Mouse (Mus musculus) forebrain, embryonic 13.5 days (tissue): Measurements from ENCODE around the gene Apobec3. TPM values are rescaled to one million over a fixed set of nuclear protein-coding genes. Genes with fewer than 3 reads are reported as not detected.
"Not testable (repeated sequence)": the region's sequence is repeated elsewhere in the genome, so short reads cannot be mapped to it uniquely, and the experiment has no call there.

Source experiments
- ATAC-seq: fragments of 200-750 bp; cut with Nextera tagmentation; 2 replicates; pipeline ENCODE4 v1.8.0; 2017
- H3K27ac ChIP-seq: fragments of 300-500 bp; sonication (generic); 2 replicates; pipeline ENCODE4 v1.5.1; 2015; ENCODE audit warnings: inconsistent platforms, mild to moderate bottlenecking, moderate library complexity
- H3K27me3 ChIP-seq: fragments of 300-500 bp; sonication (generic); 2 replicates; pipeline ENCODE4 v1.6.1; 2015; ENCODE audit warnings: mild to moderate bottlenecking, inconsistent platforms
- H3K36me3 ChIP-seq: fragments of 300-500 bp; sonication (generic); 2 replicates; pipeline ENCODE4 v1.6.1; 2015; ENCODE audit warnings: mild to moderate bottlenecking, inconsistent platforms; ENCODE audit not compliant: poor library complexity, severe bottlenecking
- H3K4me1 ChIP-seq: fragments of 300-500 bp; sonication (generic); 2 replicates; pipeline ENCODE4 v1.6.1; 2015; ENCODE audit warnings: inconsistent platforms
- H3K4me2 ChIP-seq: fragments of 300-500 bp; sonication (generic); 2 replicates; pipeline ENCODE4 v1.6.1; 2015; ENCODE audit warnings: inconsistent platforms, mild to moderate bottlenecking, moderate library complexity
- H3K4me3 ChIP-seq: fragments of 300-500 bp; sonication (generic); 2 replicates; pipeline ENCODE4 v1.5.1; 2015; ENCODE audit warnings: mild to moderate bottlenecking, inconsistent platforms
- H3K9ac ChIP-seq: fragments of 300-500 bp; sonication (generic); 2 replicates; pipeline ENCODE4 v1.6.1; 2015; ENCODE audit warnings: mild to moderate bottlenecking, inconsistent platforms
- H3K9me3 ChIP-seq: fragments of 300-500 bp; sonication (generic); replicated peaks from 2 replicates; pipeline ENCODE4 v1.6.1; 2016; ENCODE audit warnings: inconsistent platforms
- WGBS: fragments of 180-500 bp; shearing (Covaris S2); methylation state at CpG from one replicate; pipeline ENCODE4 v1.1.7; 2015; 5-methylcytosine and 5-hydroxymethylcytosine counted together
- polyA plus RNA-seq: library from polyadenylated mRNA; unstranded; fragments of >200 nt; fragmentation: Nextera tagmentation; extraction: Ambion mirVana; gene quantifications from 2 replicates; pipeline ENCODE4 v1.2.1, GENCODE M21; 2015

Gene Apobec3
- polyA plus RNA-seq, 1 experiment from 2014 or later: 6.6 TPM

DNA sequence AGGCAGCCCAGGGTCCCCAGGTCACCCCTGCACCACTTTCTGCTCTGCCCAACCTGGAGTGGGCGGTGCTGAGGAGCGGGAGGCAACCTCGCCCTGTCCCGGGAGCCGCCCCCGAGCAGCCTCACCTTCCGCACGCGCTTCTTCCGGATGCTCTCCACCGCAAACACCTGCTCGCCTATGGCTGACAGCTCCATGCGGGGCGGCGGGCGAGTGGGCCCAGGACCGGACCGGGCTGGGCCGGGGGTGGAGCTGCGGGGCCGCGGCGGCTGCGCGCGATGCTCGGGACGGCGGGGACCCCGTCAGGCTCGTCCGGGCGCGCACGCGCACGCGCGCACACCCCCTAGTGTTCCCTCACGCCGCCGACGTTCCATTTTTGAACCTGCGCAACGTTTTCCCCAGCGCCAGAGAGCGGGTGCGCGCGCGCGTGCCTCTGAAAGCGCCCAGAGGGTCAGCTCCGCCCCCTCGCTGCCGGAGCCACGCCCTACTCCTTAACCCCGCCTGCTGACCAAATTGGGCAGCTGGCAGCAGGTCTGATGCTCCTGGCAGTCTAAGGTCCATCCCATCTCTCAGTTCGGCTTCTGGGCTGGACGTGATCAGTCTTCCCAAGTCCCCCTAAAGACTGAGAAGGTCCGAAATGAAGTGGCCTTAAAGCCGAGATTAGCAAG lies 41.0 kb downstream of the Apobec3 start:
- Histone ChIP-seq H3K36me3 (no peaks in the 10 kb centered on the region), H3K4me3 (peak overlapping the region; percentile 62), H3K27me3 (peaks cover 28% of the 10 kb centered on the region), H3K27ac (no peak overlapping the region), H3K4me1 (peaks cover 34% of the 10 kb centered on the region), H3K9ac (peak overlapping the region; percentile 71), H3K9me3 (no peaks in the 10 kb centered on the region), H3K4me2 (peak overlapping the region; percentile 79)
- under 1% methylated on average over 60 of the region's 62 CpGs for WGBS
- peak; percentile 66 for ATAC-seq

DNA sequence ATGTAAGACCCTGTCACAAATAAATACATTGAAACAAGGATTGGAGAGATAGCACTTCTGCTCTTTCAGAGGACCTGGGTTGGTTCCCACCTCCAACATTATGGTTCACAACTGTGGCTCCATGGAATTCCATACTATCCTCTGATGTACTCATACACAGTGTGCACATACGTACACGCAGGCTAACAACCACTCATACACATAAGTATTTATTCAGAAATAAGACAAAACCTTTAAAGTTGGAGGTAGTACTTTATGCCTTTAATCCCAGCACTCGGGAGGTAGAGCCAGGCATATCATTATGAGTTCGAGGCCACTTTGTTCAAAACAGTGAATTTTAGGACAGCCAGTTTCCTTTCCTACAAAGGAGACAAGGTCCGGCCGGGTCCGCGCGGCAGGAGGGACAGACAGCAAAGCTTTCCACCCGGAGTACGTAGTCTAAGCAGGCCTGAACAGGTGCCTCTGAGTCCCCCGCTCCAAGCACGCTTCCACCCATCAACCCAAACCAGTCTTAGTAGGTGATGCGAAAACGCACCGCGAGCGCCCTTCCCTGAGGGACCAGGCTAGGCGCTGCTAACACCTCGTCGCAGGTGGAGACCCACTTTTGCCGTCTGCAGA lies 41.7 kb downstream of the Apobec3 start:
- Histone ChIP-seq H3K4me3 (peak overlapping the region; percentile 62), H3K4me2 (peak overlapping the region; percentile 79), H3K4me1 (peaks cover 28% of the 10 kb centered on the region), H3K27me3 (peaks cover 28% of the 10 kb centered on the region), H3K9ac (no peak overlapping the region), H3K27ac (no peak overlapping the region), H3K9me3 (no peaks in the 10 kb centered on the region), H3K36me3 (no peaks in the 10 kb centered on the region)
- WGBS: 6% methylated on average over 22 of the region's 22 CpGs
- ATAC-seq: peak; percentile 22

DNA sequence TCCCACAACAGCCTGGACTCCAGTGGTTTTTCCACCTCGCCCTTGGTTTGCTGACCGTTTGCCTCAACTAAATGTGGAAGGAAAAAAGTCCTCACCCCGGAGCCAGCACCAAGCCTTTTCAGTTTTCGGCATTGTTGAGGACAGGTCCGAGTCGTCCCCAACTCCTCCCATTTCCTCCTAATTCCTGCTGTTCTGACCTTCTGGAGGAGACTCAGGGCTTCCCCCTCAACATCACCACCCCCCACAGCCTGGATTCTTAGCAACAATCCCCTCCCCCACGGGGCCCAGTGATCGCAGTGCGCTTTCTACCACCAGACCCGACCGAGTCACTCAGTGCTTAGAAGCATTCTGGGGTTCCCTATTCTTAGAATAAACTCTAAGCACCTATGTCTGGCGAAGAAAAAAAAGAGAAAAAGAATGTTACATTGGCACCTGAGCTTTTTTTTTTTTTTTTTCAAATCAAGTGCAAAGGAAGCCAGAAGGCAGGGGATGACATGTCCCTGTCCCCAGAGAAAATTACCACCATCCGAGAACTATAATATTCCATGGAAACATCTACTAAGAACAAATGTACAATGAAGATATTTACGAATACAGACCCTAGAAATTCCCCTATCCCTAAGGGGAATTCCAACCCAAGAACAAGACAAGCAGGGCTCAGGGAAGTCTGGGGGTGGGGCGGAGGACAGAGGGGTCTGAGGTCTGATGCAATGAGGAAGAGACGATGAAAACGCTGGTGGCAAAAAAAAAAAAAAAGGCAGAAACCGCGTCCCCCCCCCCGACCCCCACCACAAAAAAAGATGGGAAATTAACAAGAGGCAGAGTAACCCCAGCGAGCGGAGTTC lies 42.4 kb downstream of the Apobec3 start:
- Histone ChIP-seq H3K9ac (0 out of 2 replicates have a peak overlapping the region, but pooled peaks have one; percentile 12), H3K4me3 (peak overlapping the region; percentile 14)

DNA sequence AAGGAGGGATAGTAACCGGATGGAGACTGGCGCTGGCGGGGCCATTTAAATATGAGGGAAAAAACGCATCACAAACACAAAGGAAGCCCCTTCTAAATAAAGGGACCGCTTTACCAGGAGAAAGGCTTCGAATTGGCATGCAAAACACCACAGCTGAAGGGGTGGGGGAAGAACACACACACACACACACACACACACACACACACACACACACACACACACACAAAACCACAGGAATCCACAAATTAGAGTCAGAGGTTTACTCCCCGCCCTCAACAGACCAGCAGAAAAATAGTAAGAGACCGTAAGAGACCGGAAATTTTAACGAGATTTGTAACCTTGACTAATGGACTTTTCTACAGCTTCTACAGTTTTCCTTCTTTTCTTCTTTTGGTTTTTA lies 43.3 kb downstream of the Apobec3 start:
- Histone ChIP-seq H3K9ac (0 out of 2 replicates have a peak overlapping the region, but pooled peaks have one; percentile 26), H3K4me2 (peak overlapping the region; percentile 79), H3K4me1 (peaks cover 27% of the 10 kb centered on the region), H3K4me3 (0 out of 2 replicates have a peak overlapping the region, but pooled peaks have one; percentile 14), H3K9me3 (no peaks in the 10 kb centered on the region), H3K27ac (no peak overlapping the region), H3K27me3 (peaks cover 28% of the 10 kb centered on the region), H3K36me3 (no peaks in the 10 kb centered on the region)
- no peak for ATAC-seq
- WGBS: 1% methylated on average over 10 of the region's 10 CpGs

More for the DNA sequence above, 42.4 kb downstream of the Apobec3 start:
- WGBS: 3% methylated on average over 22 of the region's 22 CpGs
- peaks cover 28% of the 10 kb centered on the region for H3K27me3 ChIP-seq
- no peaks in the 10 kb centered on the region for H3K9me3 ChIP-seq
- no peak overlapping the region for H3K27ac ChIP-seq
- H3K36me3 ChIP-seq: no peaks in the 10 kb centered on the region
- peak overlapping the region; percentile 79 for H3K4me2 ChIP-seq
- no peak for ATAC-seq
- H3K4me1 ChIP-seq: peaks cover 27% of the 10 kb centered on the region

DNA sequence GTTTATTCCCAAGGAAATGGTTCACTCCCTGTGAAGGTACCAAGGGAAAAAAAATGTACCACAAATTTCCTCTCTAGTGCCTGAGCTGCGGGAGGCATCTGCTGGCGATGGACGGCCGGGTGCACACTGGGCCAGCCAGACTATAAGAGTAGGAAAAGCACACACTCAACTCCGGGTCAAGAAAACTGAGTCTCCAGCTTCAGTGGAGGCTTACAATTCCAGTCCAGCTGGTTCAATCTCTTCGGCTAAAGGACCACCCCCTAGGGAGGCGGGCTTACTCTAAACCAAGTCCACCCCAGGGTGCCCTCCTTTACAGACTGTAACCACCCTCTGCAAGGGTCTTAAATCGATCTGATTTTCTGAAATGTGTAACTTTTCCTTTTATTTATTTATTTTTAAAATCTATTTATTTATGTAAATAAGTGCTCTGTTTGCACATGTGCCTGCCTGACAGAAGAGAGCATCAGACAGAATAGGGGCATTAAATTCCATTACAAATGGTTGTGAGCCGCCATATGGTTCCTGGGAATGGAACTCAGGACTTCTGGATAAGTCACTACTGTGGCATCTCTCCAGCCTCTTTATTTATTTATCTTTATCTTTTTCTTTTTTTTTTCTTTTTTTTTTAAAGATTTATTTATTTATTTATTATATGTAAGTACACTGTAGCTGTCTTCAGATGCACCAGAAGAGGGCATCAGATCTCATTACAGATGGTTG lies 44.4 kb downstream of the Apobec3 start:
- no peak overlapping the region for H3K9ac ChIP-seq
- 26% methylated on average over 9 of the region's 9 CpGs for WGBS
- H3K9me3 ChIP-seq: no peaks in the 10 kb centered on the region

DNA sequence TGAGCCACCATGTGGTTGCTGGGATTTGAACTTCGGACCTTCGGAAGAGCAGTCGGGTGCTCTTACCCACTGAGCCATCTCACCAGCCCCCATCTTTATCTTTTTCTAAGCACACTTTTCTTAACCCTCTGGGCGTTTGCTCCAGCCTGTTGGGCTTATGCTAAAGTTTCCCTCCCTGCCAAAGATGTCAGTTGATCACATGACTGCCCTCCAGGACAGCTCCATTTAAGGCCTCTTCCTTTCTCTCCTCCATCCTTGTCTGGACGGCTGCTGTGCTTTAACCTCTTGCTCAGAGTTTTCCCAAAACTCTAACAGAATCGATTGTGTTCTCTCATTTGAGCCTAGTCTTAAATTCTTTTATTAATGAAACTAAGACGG lies 44.9 kb downstream of the Apobec3 start:
- H3K27me3 ChIP-seq: peaks cover 22% of the 10 kb centered on the region
- H3K9me3 ChIP-seq: no peaks in the 10 kb centered on the region
- H3K36me3 ChIP-seq: no peaks in the 10 kb centered on the region
- WGBS: 68% methylated on average over 7 of the region's 7 CpGs
- H3K9ac ChIP-seq: no peak overlapping the region
- H3K4me1 ChIP-seq: peaks cover 27% of the 10 kb centered on the region
- no peak for ATAC-seq
- no peak overlapping the region for H3K27ac ChIP-seq
- no peak overlapping the region for H3K4me3 ChIP-seq
- H3K4me2 ChIP-seq: no peak overlapping the region

More for the DNA sequence above, 44.4 kb downstream of the Apobec3 start:
- H3K4me3 ChIP-seq: no peak overlapping the region
- no peak for ATAC-seq
- H3K27ac ChIP-seq: no peak overlapping the region
- no peak overlapping the region for H3K4me2 ChIP-seq
- H3K4me1 ChIP-seq: peaks cover 27% of the 10 kb centered on the region
- H3K36me3 ChIP-seq: no peaks in the 10 kb centered on the region
- peaks cover 26% of the 10 kb centered on the region for H3K27me3 ChIP-seq

DNA sequence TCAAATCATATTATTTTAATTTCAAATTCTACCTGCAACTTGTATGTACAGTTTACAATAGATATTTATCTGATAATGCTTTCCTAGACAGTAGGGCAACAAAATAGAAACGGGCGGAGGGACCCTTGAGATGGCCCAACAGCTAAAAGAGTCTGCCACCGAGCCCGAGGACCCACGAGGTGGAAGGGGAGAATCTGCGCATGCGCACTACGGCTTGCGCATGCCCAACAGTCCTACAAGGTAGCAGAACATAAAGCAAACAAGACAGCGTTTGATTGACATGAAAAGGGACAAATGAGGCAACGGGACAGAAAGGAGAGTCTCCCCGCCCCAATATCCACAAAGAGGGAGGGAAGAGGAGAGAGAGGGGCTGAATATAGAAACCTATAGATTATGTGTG lies 47.6 kb downstream of the Apobec3 start:
- H3K27me3 ChIP-seq: peaks cover 5% of the 10 kb centered on the region
- WGBS: 94% methylated on average over 12 of the region's 12 CpGs
- no peaks in the 10 kb centered on the region for H3K9me3 ChIP-seq
- H3K4me1 ChIP-seq: peaks cover 11% of the 10 kb centered on the region
- H3K4me2 ChIP-seq: no peak overlapping the region
- no peaks in the 10 kb centered on the region for H3K36me3 ChIP-seq
- H3K4me3 ChIP-seq: no peak overlapping the region
- no peak overlapping the region for H3K27ac ChIP-seq
- ATAC-seq: no peak
- H3K9ac ChIP-seq: no peak overlapping the region

DNA sequence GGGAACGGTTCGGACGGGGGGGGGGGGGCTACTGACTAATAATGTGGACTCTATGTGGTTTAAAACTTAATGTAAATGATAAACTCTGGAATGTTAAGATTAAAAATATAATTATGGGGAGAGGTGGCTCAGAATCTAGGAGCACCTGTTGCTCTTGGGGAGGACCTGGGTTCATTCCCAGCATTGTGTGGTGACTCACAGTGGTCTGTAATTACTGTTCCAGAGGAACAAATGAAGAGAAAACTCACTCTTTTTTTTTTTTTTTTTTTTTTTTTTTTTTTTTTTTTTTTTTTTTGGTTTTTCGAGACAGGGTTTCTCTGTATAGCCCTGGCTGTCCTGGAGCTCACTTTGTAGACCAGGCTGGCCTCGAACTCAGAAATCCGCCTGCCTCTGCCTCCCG lies 48.0 kb downstream of the Apobec3 start:
- H3K9me3 ChIP-seq, H3K27ac ChIP-seq, H3K36me3 ChIP-seq, H3K4me2 ChIP-seq, H3K4me3 ChIP-seq, H3K27me3 ChIP-seq, H3K9ac ChIP-seq, ATAC-seq, H3K4me1 ChIP-seq: not testable (repeated sequence)
- WGBS: 94% methylated on average over 6 of the region's 7 CpGs

DNA sequence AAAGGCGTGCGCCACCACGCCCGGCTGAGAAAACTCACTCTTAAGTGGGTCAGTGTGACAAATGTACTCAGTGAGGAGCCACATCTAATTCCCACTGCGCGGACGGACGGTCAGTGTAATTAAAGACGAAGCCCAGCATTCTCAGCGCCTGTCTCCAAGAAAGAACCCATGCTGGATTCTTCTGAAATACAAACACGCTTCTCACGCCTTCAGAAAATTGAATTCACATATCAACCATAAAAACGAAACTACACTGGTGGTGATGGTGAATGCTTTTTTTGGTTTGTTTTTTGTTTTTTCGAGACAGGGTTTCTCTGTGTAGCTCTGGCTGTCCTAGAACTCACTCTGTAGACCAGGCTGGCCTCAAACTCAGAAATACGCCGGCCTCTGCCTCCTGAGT lies 48.5 kb downstream of the Apobec3 start:
- H3K27me3 ChIP-seq: peaks cover 10% of the 10 kb centered on the region
- ATAC-seq: no peak
- H3K4me1 ChIP-seq: peaks cover 2% of the 10 kb centered on the region; the same call in 1 of the 2 replicates
- H3K4me3 ChIP-seq: no peak overlapping the region
- no peak overlapping the region for H3K27ac ChIP-seq
- H3K4me2 ChIP-seq: no peak overlapping the region
- no peaks in the 10 kb centered on the region for H3K9me3 ChIP-seq
- H3K9ac ChIP-seq: no peak overlapping the region
- WGBS: 90% methylated on average over 16 of the region's 16 CpGs
- no peaks in the 10 kb centered on the region for H3K36me3 ChIP-seq

DNA sequence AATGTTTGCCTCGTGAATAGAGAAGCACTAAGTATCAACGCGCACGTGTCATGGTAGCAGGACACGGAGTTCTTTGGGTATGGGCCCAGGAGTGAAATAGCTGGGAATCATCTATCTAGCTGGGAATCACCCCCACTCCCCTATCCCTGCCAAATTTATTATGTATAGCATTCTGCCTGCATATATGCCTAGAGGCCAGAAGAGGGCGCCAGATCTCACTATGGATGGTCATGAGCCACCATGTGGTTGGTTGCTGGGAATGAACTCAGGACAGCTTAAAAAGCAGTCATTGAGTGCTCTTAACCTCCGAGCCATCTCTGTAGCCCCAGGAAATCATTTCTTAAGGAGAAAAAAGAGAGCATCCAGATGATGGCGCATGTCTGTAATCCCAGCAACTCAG lies 49.5 kb downstream of the Apobec3 start:
- Histone ChIP-seq H3K36me3 (no peaks in the 10 kb centered on the region), H3K27me3 (peaks cover 9% of the 10 kb centered on the region), H3K9me3 (no peaks in the 10 kb centered on the region), H3K4me2 (no peak overlapping the region), H3K4me3 (no peak overlapping the region), H3K9ac (no peak overlapping the region), H3K4me1 (no peaks in the 10 kb centered on the region), H3K27ac (no peak overlapping the region)
- WGBS: 31% methylated on average over 8 of the region's 8 CpGs
- no peak for ATAC-seq

DNA sequence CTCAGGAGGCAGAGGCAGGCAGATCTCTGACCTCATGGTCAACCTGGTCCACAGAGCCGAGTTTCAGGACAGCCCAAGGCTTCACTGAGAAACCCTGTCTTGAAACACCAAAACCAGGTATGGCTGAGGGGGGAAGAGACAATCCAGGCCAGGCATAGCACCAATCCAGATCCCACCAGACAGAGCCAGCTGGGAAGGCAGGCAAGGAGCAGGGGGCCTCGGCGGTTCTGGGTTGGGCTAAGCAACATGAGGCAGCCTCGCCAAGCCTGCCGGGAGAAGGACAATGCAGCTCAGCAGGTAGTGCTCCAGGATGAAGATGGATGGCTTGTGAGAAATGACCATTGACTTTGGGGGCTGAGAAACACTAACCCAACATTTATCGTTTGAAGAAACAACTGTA lies 51.1 kb downstream of the Apobec3 start:
- Histone ChIP-seq H3K9ac (no peak overlapping the region), H3K36me3 (no peaks in the 10 kb centered on the region), H3K4me1 (no peaks in the 10 kb centered on the region), H3K9me3 (no peaks in the 10 kb centered on the region), H3K4me2 (no peak overlapping the region), H3K27ac (no peak overlapping the region), H3K4me3 (no peak overlapping the region), H3K27me3 (peaks cover 9% of the 10 kb centered on the region; the same call in 1 of the 2 replicates)
- WGBS: 89% methylated on average over 6 of the region's 6 CpGs
- no peak for ATAC-seq
